Mouse (Mus musculus): ENCODE measurements around the gene Pou2f3. TPM values are rescaled to one million over a fixed set of nuclear protein-coding genes. Genes with fewer than 3 reads are reported as not detected.

The Pou2f3 gene
- polyA plus RNA-seq, 1 experiment = 0.77 TPM

- Histone ChIP-seq H3K27ac (ENCODE audit: control insufficient read depth, insufficient read depth, low read depth, low read length, poor library complexity) (no peak overlapping the region), H3K4me3 (replicated peaks; ENCODE audit: control insufficient read depth, low read depth, low read length) (peak overlapping the region; percentile 58), H3K4me1 (ENCODE audit: control insufficient read depth, insufficient read depth, low read length) (no peaks in the 10 kb centered on the region; the same call in 1 of the 2 replicates)
- WGBS = 61% methylated on average over 4 of the region's 4 CpGs
- TF ChIP-seq CTCF (IDR thresholded peaks at IDR 0.05; ENCODE audit: control insufficient read depth, insufficient read depth, low read length) (no peak), POLR2A (IDR thresholded peaks at IDR 0.05; ENCODE audit: borderline replicate concordance, control insufficient read depth, low read depth, low read length) (no peak)
These were observed 106.4 kb downstream of the Pou2f3 start for GRCm38 (mm10) chr9:43103675-43104299.

GRCm38 (mm10) chr9:43102931-43103330 lies 107.2 kb downstream of the Pou2f3 start:
- Histone ChIP-seq H3K27ac (ENCODE audit: control insufficient read depth, insufficient read depth, low read depth, low read length, poor library complexity) (peak overlapping the region; percentile 58), H3K4me3 (replicated peaks; ENCODE audit: control insufficient read depth, low read depth, low read length) (peak overlapping the region; percentile 45), H3K4me1 (ENCODE audit: control insufficient read depth, insufficient read depth, low read length) (no peaks in the 10 kb centered on the region; the same call in 1 of the 2 replicates)
- WGBS = 55% methylated on average over 2 of the region's 2 CpGs
- no peak for TF ChIP-seq POLR2A (IDR thresholded peaks at IDR 0.05; ENCODE audit: borderline replicate concordance, control insufficient read depth, low read depth, low read length)
- TF ChIP-seq CTCF (IDR thresholded peaks at IDR 0.05; ENCODE audit: control insufficient read depth, insufficient read depth, low read length) = no peak

- TF ChIP-seq POLR2A (IDR thresholded peaks at IDR 0.05; ENCODE audit: borderline replicate concordance, control insufficient read depth, low read depth, low read length) (no peak), CTCF (IDR thresholded peaks at IDR 0.05; ENCODE audit: control insufficient read depth, insufficient read depth, low read length) (no peak)
- no peak overlapping the region for H3K4me3 ChIP-seq (replicated peaks; ENCODE audit: control insufficient read depth, low read depth, low read length)
- H3K27ac ChIP-seq (ENCODE audit: control insufficient read depth, insufficient read depth, low read depth, low read length, poor library complexity) = peak overlapping the region; percentile 55; the same call in 1 of the 2 replicates
- 51% methylated on average over 8 of the region's 8 CpGs for WGBS
- H3K4me1 ChIP-seq (ENCODE audit: control insufficient read depth, insufficient read depth, low read length) = no peaks in the 10 kb centered on the region; the same call in 1 of the 2 replicates
These were observed 108.1 kb downstream of the Pou2f3 start for GRCm38 (mm10) chr9:43101936-43102595.

GRCm38 (mm10) chr9:43098922-43099321 lies 111.2 kb downstream of the Pou2f3 start:
- Histone ChIP-seq H3K4me3 (replicated peaks; ENCODE audit: control insufficient read depth, low read depth, low read length) (no peak overlapping the region), H3K27ac (ENCODE audit: control insufficient read depth, insufficient read depth, low read depth, low read length, poor library complexity) (no peak overlapping the region), H3K4me1 (ENCODE audit: control insufficient read depth, insufficient read depth, low read length) (no peaks in the 10 kb centered on the region; the same call in 1 of the 2 replicates)
- TF ChIP-seq CTCF (IDR thresholded peaks at IDR 0.05; ENCODE audit: control insufficient read depth, insufficient read depth, low read length) = no peak
- TF ChIP-seq POLR2A (IDR thresholded peaks at IDR 0.05; ENCODE audit: borderline replicate concordance, control insufficient read depth, low read depth, low read length) = no peak
- WGBS = 60% methylated on average over 4 of the region's 4 CpGs

GRCm38 (mm10) chr9:43097801-43098557 lies 112.2 kb downstream of the Pou2f3 start:
- TF ChIP-seq POLR2A (IDR thresholded peaks at IDR 0.05; ENCODE audit: borderline replicate concordance, control insufficient read depth, low read depth, low read length) (no peak), CTCF (IDR thresholded peaks at IDR 0.05; ENCODE audit: control insufficient read depth, insufficient read depth, low read length) (no peak)
- no peaks in the 10 kb centered on the region; the same call in 1 of the 2 replicates for H3K4me1 ChIP-seq (ENCODE audit: control insufficient read depth, insufficient read depth, low read length)
- H3K4me3 ChIP-seq (replicated peaks; ENCODE audit: control insufficient read depth, low read depth, low read length) = no peak overlapping the region
- H3K27ac ChIP-seq (ENCODE audit: control insufficient read depth, insufficient read depth, low read depth, low read length, poor library complexity) = no peak overlapping the region
- WGBS = 88% methylated on average over 3 of the region's 3 CpGs

- TF ChIP-seq POLR2A (IDR thresholded peaks at IDR 0.05; ENCODE audit: borderline replicate concordance, control insufficient read depth, low read depth, low read length) = no peak
- no peak for TF ChIP-seq CTCF (IDR thresholded peaks at IDR 0.05; ENCODE audit: control insufficient read depth, insufficient read depth, low read length)
- H3K27ac ChIP-seq (ENCODE audit: control insufficient read depth, insufficient read depth, low read depth, low read length, poor library complexity) = no peak overlapping the region
- H3K4me3 ChIP-seq (replicated peaks; ENCODE audit: control insufficient read depth, low read depth, low read length) = no peak overlapping the region
- no peaks in the 10 kb centered on the region; the same call in 1 of the 2 replicates for H3K4me1 ChIP-seq (ENCODE audit: control insufficient read depth, insufficient read depth, low read length)
These were observed 113.8 kb downstream of the Pou2f3 start for GRCm38 (mm10) chr9:43096337-43096736.

GRCm38 (mm10) chr9:43094828-43095227 lies 115.3 kb downstream of the Pou2f3 start:
- TF ChIP-seq CTCF (IDR thresholded peaks at IDR 0.05; ENCODE audit: control insufficient read depth, insufficient read depth, low read length) (no peak), POLR2A (IDR thresholded peaks at IDR 0.05; ENCODE audit: borderline replicate concordance, control insufficient read depth, low read depth, low read length) (no peak)
- no peak overlapping the region for H3K4me3 ChIP-seq (replicated peaks; ENCODE audit: control insufficient read depth, low read depth, low read length)
- H3K4me1 ChIP-seq (ENCODE audit: control insufficient read depth, insufficient read depth, low read length) = no peaks in the 10 kb centered on the region; the same call in 1 of the 2 replicates
- H3K27ac ChIP-seq (ENCODE audit: control insufficient read depth, insufficient read depth, low read depth, low read length, poor library complexity) = no peak overlapping the region
- WGBS = 83% methylated on average over 4 of the region's 4 CpGs

- TF ChIP-seq POLR2A (IDR thresholded peaks at IDR 0.05; ENCODE audit: borderline replicate concordance, control insufficient read depth, low read depth, low read length) = no peak
- no peak for TF ChIP-seq CTCF (IDR thresholded peaks at IDR 0.05; ENCODE audit: control insufficient read depth, insufficient read depth, low read length)
These were observed 116.4 kb downstream of the Pou2f3 start for GRCm38 (mm10) chr9:43093803-43094202.

More at GRCm38 (mm10) chr9:43093803-43094202, 116.4 kb downstream of the Pou2f3 start:
- no peak overlapping the region for H3K27ac ChIP-seq (ENCODE audit: control insufficient read depth, insufficient read depth, low read depth, low read length, poor library complexity)
- WGBS = 89% methylated on average over 3 of the region's 3 CpGs
- no peaks in the 10 kb centered on the region; the same call in 1 of the 2 replicates for H3K4me1 ChIP-seq (ENCODE audit: control insufficient read depth, insufficient read depth, low read length)
- no peak overlapping the region for H3K4me3 ChIP-seq (replicated peaks; ENCODE audit: control insufficient read depth, low read depth, low read length)

Measured in bone marrow, adult 2 months (tissue).